Mouse (Mus musculus) myocyte (in vitro differentiated cells): Measurements from ENCODE around the gene Tesk2. TPM values are rescaled to one million over a fixed set of nuclear protein-coding genes. Genes with fewer than 3 reads are reported as not detected.

Experiments used
- H3K27me3 ChIP-seq: one replicate; pipeline ENCODE4 v1.6.1; 2011; ENCODE audit not compliant: control insufficient read depth, insufficient read depth, insufficient read length
- H3K36me3 ChIP-seq: one replicate; pipeline ENCODE4 v1.6.1; 2011; ENCODE audit not compliant: control insufficient read depth, insufficient read depth
- H3K4me2 ChIP-seq: one replicate; pipeline ENCODE4 v1.6.1; 2011; ENCODE audit warnings: low read depth, control low read depth
- H3K4me3 ChIP-seq: one replicate; pipeline ENCODE4 v1.5.1; 2011; ENCODE audit warnings: mild to moderate bottlenecking, control low read depth, moderate library complexity
- H3K79me2 ChIP-seq: one replicate; pipeline ENCODE4 v1.6.1; 2011; ENCODE audit not compliant: control insufficient read depth, insufficient read depth
- H3ac ChIP-seq: one replicate; pipeline ENCODE4 v1.6.1; 2011; ENCODE audit not compliant: control insufficient read depth, insufficient read length
- CEBPB ChIP-seq: IDR thresholded peaks from 2 replicates; pipeline ENCODE4 v1.6.1; 2011; ENCODE audit warnings: mild to moderate bottlenecking, moderate library complexity; ENCODE audit not compliant: poor library complexity, insufficient read depth, severe bottlenecking
- E2F4 ChIP-seq: IDR thresholded peaks from one replicate; pipeline ENCODE4 v1.6.1; 2011; ENCODE audit warnings: mild to moderate bottlenecking, control low read depth, moderate library complexity; ENCODE audit not compliant: insufficient read depth
- MAX ChIP-seq: IDR thresholded peaks from one replicate; pipeline ENCODE4 v1.6.1; 2011; ENCODE audit warnings: low read depth, mild to moderate bottlenecking, control low read depth
- MYOD1 ChIP-seq, 3 experiments: IDR thresholded peaks; one replicate each; pipeline ENCODE4 v1.6.1; 2011; ENCODE audit warnings: control low read depth in 2 of 3, low read depth in 2 of 3, mild to moderate bottlenecking in 2 of 3, moderate library complexity in 1 of 3; ENCODE audit not compliant: insufficient read length in 2 of 3, control insufficient read depth in 1 of 3
- MYOG ChIP-seq, 3 experiments: IDR thresholded peaks; one replicate each; pipeline ENCODE4 v1.6.1; 2011; ENCODE audit warnings: control low read depth in 2 of 3, low read depth in 2 of 3, mild to moderate bottlenecking in 2 of 3; ENCODE audit not compliant: insufficient read length in 2 of 3, control insufficient read depth in 1 of 3, insufficient read depth in 1 of 3
- POLR2A ChIP-seq: IDR thresholded peaks from one replicate; pipeline ENCODE4 v1.6.1; 2011; ENCODE audit warnings: low read depth, mild to moderate bottlenecking, control low read depth, moderate library complexity; ENCODE audit not compliant: insufficient read length
- POLR2AphosphoS2 ChIP-seq: IDR thresholded peaks from one replicate; pipeline ENCODE4 v1.6.1; 2011; ENCODE audit warnings: low read depth, control low read depth; ENCODE audit not compliant: insufficient read length
- REST ChIP-seq: IDR thresholded peaks from one replicate; pipeline ENCODE4 v1.6.1; 2011; ENCODE audit warnings: mild to moderate bottlenecking, control low read depth, moderate library complexity; ENCODE audit not compliant: insufficient read depth, insufficient read length
- SRF ChIP-seq: IDR thresholded peaks from one replicate; pipeline ENCODE4 v1.6.1; 2011; ENCODE audit warnings: low read depth; ENCODE audit not compliant: control insufficient read depth, insufficient read length
- TCF12 ChIP-seq: IDR thresholded peaks from one replicate; pipeline ENCODE4 v1.6.1; 2011; ENCODE audit warnings: mild to moderate bottlenecking, control low read depth; ENCODE audit not compliant: poor library complexity, insufficient read depth, severe bottlenecking
- TCF3 ChIP-seq: IDR thresholded peaks from one replicate; pipeline ENCODE4 v1.6.1; 2011; ENCODE audit warnings: low read depth, control low read depth; ENCODE audit not compliant: insufficient read length
- USF1 ChIP-seq: IDR thresholded peaks from one replicate; pipeline ENCODE4 v1.6.1; 2011; ENCODE audit warnings: low read depth, mild to moderate bottlenecking, control low read depth, moderate library complexity
- polyA plus RNA-seq: library from polyadenylated mRNA; unstranded; fragments of >200 nt; fragmentation: generic; extraction: Trizol; gene quantifications from one replicate; pipeline ENCODE4 v1.2.1, GENCODE M21; 2012; ENCODE audit warnings: missing spikeins

The Tesk2 gene
- polyA plus RNA-seq, 1 experiment, result 3.8 TPM

GRCm38 (mm10) chr4:116768510-116768909, 47.8 kb downstream of the Tesk2 start:
- Histone ChIP-seq H3K36me3 (no peaks in the 10 kb centered on the region), H3K27me3 (no peaks in the 10 kb centered on the region), H3ac (no peak overlapping the region), H3K79me2 (no peaks in the 10 kb centered on the region), H3K4me3 (no peak overlapping the region), H3K4me2 (no peak overlapping the region)
- no peak for TF ChIP-seq CEBPB
- TF ChIP-seq SRF, result no peak
- no peak for TF ChIP-seq TCF3
- TF ChIP-seq MYOD1 (IDR thresholded peaks at IDR 0.05; ENCODE audit: control insufficient read depth in 1 of 3, insufficient read length in 2 of 3, low read depth in 2 of 3), result no peak
- TF ChIP-seq MYOG (IDR thresholded peaks at IDR 0.05; ENCODE audit: control insufficient read depth in 1 of 3, insufficient read depth in 1 of 3, insufficient read length in 2 of 3, low read depth in 2 of 3), result no peak
- TF ChIP-seq REST, result no peak
- no peak for TF ChIP-seq POLR2A
- no peak for TF ChIP-seq TCF12
- no peak for TF ChIP-seq E2F4
- no peak for TF ChIP-seq MAX
- no peak for TF ChIP-seq POLR2AphosphoS2
- TF ChIP-seq USF1, result no peak

DNA sequence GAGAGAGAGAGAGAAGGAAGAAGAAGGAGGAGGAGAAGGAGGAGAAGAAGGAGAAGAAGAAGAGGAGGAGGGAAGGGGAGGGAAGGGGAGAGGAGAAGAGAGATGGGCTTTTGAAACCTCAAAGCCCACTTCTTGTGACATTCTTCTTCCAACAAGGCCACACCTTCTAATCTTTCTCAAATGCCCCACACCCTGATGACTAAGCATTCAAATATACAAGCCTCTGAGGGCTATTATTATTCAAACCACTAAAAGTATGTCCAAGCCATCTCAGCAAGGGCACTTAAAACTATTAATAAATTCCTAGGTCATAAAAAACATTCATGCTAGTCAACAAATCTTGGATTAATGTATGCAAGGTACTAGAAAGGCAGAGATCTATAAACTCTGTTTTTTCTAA, 48.3 kb downstream of the Tesk2 start:
- Histone ChIP-seq H3K4me2 (peak overlapping the region; percentile 37), H3K4me3 (no peak overlapping the region), H3K36me3 (no peaks in the 10 kb centered on the region), H3K79me2 (no peaks in the 10 kb centered on the region), H3ac (no peak overlapping the region), H3K27me3 (no peaks in the 10 kb centered on the region)
- TF ChIP-seq TCF3 (no peak), POLR2AphosphoS2 (no peak), MYOD1 (IDR thresholded peaks at IDR 0.05; ENCODE audit: control insufficient read depth in 1 of 3, insufficient read length in 2 of 3, low read depth in 2 of 3) (no peak), MAX (no peak), SRF (no peak), E2F4 (no peak), MYOG (IDR thresholded peaks at IDR 0.05; ENCODE audit: control insufficient read depth in 1 of 3, insufficient read depth in 1 of 3, insufficient read length in 2 of 3, low read depth in 2 of 3) (no peak), CEBPB (no peak), REST (no peak), POLR2A (no peak), USF1 (no peak), TCF12 (no peak)

- no peak for TF ChIP-seq POLR2AphosphoS2
- TF ChIP-seq TCF3, result no peak
- no peak for TF ChIP-seq SRF
- no peak for TF ChIP-seq E2F4
- no peak for TF ChIP-seq CEBPB
- no peak for TF ChIP-seq MYOD1 (IDR thresholded peaks at IDR 0.05; ENCODE audit: control insufficient read depth in 1 of 3, insufficient read length in 2 of 3, low read depth in 2 of 3)
- TF ChIP-seq POLR2A, result no peak
- no peak for TF ChIP-seq USF1
- H3K27me3 ChIP-seq, result no peaks in the 10 kb centered on the region
- H3ac ChIP-seq, result no peak overlapping the region
These were observed 55.6 kb downstream of the Tesk2 start for GRCm38 (mm10) chr4:116776391-116776790.

DNA sequence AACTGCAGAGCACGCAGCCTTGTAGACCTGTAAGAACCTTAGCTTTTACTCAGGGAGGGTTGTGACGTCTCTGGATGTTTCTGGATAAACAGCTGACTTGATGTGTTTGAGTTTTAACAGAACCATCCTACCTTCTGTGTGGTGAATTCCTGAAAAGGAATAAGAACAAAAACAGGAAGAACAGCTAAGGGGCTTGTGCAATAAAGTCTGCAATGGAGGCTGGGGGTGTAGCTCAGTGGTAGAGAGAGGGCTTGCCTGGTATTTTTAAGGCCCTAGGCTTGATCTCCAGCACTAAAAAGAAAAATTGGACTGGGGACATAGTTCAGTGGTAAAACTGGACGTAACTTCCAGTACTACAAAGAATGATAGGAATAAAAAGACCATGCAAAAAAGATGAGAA, 56.3 kb downstream of the Tesk2 start:
- no peak for TF ChIP-seq REST
- TF ChIP-seq MYOG (IDR thresholded peaks at IDR 0.05; ENCODE audit: control insufficient read depth in 1 of 3, insufficient read depth in 1 of 3, insufficient read length in 2 of 3, low read depth in 2 of 3), result no peak
- TF ChIP-seq USF1, result no peak
- TF ChIP-seq TCF12, result no peak
- no peak for TF ChIP-seq MAX
- TF ChIP-seq E2F4, result no peak
- TF ChIP-seq POLR2AphosphoS2, result no peak
- TF ChIP-seq CEBPB, result no peak
- Histone ChIP-seq H3K36me3 (no peaks in the 10 kb centered on the region), H3K79me2 (no peaks in the 10 kb centered on the region), H3K4me2 (no peak overlapping the region), H3ac (no peak overlapping the region), H3K27me3 (no peaks in the 10 kb centered on the region), H3K4me3 (no peak overlapping the region)

More at GRCm38 (mm10) chr4:116776391-116776790, 55.6 kb downstream of the Tesk2 start:
- H3K36me3 ChIP-seq, result no peaks in the 10 kb centered on the region
- H3K4me2 ChIP-seq, result no peak overlapping the region
- H3K79me2 ChIP-seq, result no peaks in the 10 kb centered on the region
- H3K4me3 ChIP-seq, result no peak overlapping the region

DNA sequence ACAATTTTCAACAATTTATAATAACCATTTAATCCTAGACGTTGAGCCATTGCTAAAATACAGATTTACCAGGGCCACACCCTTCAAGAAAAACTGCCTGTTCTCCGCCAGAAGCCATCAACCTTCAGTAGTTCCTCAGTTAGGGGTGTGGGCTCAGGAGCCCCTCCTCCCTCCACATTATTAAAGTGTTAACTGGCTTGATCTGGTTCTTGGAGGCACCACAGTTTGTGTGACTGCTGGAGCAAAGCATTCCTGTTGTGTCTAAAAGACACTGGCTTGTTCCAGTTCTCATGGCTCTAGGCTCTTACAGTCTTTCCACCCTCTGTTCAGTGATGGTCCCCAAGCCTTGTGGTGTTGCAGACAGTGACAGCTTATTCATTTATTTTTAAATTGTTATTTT, 59.8 kb downstream of the Tesk2 start:
- TF ChIP-seq USF1 (no peak), CEBPB (no peak), MAX (no peak), E2F4 (no peak), POLR2A (no peak), MYOD1 (IDR thresholded peaks at IDR 0.05; ENCODE audit: control insufficient read depth in 1 of 3, insufficient read length in 2 of 3, low read depth in 2 of 3) (no peak), TCF3 (no peak), MYOG (IDR thresholded peaks at IDR 0.05; ENCODE audit: control insufficient read depth in 1 of 3, insufficient read depth in 1 of 3, insufficient read length in 2 of 3, low read depth in 2 of 3) (no peak), POLR2AphosphoS2 (no peak)
- Histone ChIP-seq H3K36me3 (no peaks in the 10 kb centered on the region), H3ac (no peak overlapping the region), H3K79me2 (no peaks in the 10 kb centered on the region), H3K4me2 (no peak overlapping the region), H3K27me3 (no peaks in the 10 kb centered on the region), H3K4me3 (no peak overlapping the region)
